10 mouse cellular contexts compared by ENCODE assay signal in genomic region chr4:43428180-43428861, GRCm38 (mm10). TPM values are rescaled to one million over a fixed set of nuclear protein-coding genes. Genes with fewer than 3 reads are reported as not detected.
A peak's percentile ranks its signal among the peaks of the same experiment; 100 is the strongest.
DNase-seq lines count a peak whose midpoint lies in the region; ATAC-seq lines count a peak whose summit lies in the region.
"Had no signal": no experiment of that assay in that cellular context is flagged by ENCODE, and none has a peak within 500 bp of the region (broad histone marks: within the 10 kb centered on the region; RNA-seq: fewer than 3 reads in every experiment).

No protein-coding gene starts in this region.

- no peak overlapping the region for H3K27ac ChIP-seq in heart, embryonic 11.5 days (ENCODE audit: low read depth, low read length)
- no peak overlapping the region for H3K27ac ChIP-seq in limb, embryonic 13.5 days

- H3K9ac ChIP-seq in heart, embryonic 11.5 days (ENCODE audit: low read depth, low read length): peak overlapping the region; percentile 39; the same call in 1 of the 2 replicates
- H3K9ac ChIP-seq in limb, embryonic 13.5 days: peak overlapping the region; percentile 40; the same call in 1 of the 2 replicates

- ATAC-seq in heart, embryonic 11.5 days (replicated peaks; ENCODE audit: insufficient number of reproducible peaks, low FRiP score, low TSS enrichment): 0 out of 2 replicates have a peak, but pooled peaks have one; percentile 6
- no peak for ATAC-seq in limb, embryonic 13.5 days (ENCODE audit: low FRiP score, low read depth)

- no peaks in the 10 kb centered on the region for H3K9me3 ChIP-seq in heart, embryonic 11.5 days (replicated peaks; ENCODE audit: control insufficient read depth, low read length)
- no peaks in the 10 kb centered on the region for H3K9me3 ChIP-seq in limb, embryonic 13.5 days

- no peak overlapping the region for H3K4me3 ChIP-seq in heart, embryonic 11.5 days (ENCODE audit: low read depth, low read length)
- H3K4me3 ChIP-seq in limb, embryonic 13.5 days: no peak overlapping the region

- H3K4me1 ChIP-seq in heart, embryonic 11.5 days (ENCODE audit: control insufficient read depth, insufficient read depth, low read length): peaks cover 15% of the 10 kb centered on the region
- H3K4me1 ChIP-seq in limb, embryonic 13.5 days: peaks cover 38% of the 10 kb centered on the region

- H3K4me2 ChIP-seq in heart, embryonic 11.5 days: peak overlapping the region; percentile 52
- no peak overlapping the region for H3K4me2 ChIP-seq in limb, embryonic 13.5 days (replicated peaks)

- peaks cover 59% of the 10 kb centered on the region for H3K27me3 ChIP-seq in heart, embryonic 11.5 days (ENCODE audit: control insufficient read depth, insufficient read depth, low read length)
- peaks cover 68% of the 10 kb centered on the region for H3K27me3 ChIP-seq in limb, embryonic 13.5 days

- 26% methylated on average over 16 of the region's 16 CpGs for WGBS in heart, embryonic 11.5 days (ENCODE audit: insufficient replicate concordance)
- 35% methylated on average over 16 of the region's 16 CpGs for WGBS in limb, embryonic 13.5 days

- peaks cover 11% of the 10 kb centered on the region for H3K36me3 ChIP-seq in heart, embryonic 11.5 days (ENCODE audit: control insufficient read depth, insufficient read depth, low read length)
- peaks cover 35% of the 10 kb centered on the region for H3K36me3 ChIP-seq in limb, embryonic 13.5 days

- DNase-seq in heart, adult 8-10 months (ENCODE audit: low spot score): no peak
- DNase-seq in right cerebral cortex, postnatal 10 days (ENCODE audit: low spot score in 2 of 2): peak; percentile 42 to 51
- DNase-seq in right cerebral cortex, postnatal 36 days (ENCODE audit: low spot score in 2 of 2): no peak
- DNase-seq in urinary bladder, postnatal 14 days (ENCODE audit: low spot score): no peak
- no peak for DNase-seq in spleen, adult 18-20 months
- no peak for DNase-seq in adrenal gland, adult 18-20 months (ENCODE audit: low spot score in 2 of 2)

RNA-seq across cellular contexts. Expression of gene Fam166b, which starts 0.6 kb away (rescaled TPM):
- polyA plus RNA-seq in heart, embryonic 11.5 days (2014; fragmentation: Nextera tagmentation; extraction: Ambion mirVana): 0.23 TPM in 1 of 2 replicates, not detected in the other
- not detected for total RNA-seq in heart, adult 8-10 months (2022)
- polyA plus RNA-seq in limb, embryonic 13.5 days (2015; fragmentation: Nextera tagmentation; extraction: Ambion mirVana): not detected in 2 replicates
- not detected for total RNA-seq in adrenal gland, adult 18-20 months (2021)
- total RNA-seq: CH12.LX had no signal

RNA-seq across cellular contexts. Expression of gene Tesk1, which starts 13.4 kb away (rescaled TPM):
- polyA plus RNA-seq in heart, embryonic 11.5 days (2014; fragmentation: Nextera tagmentation; extraction: Ambion mirVana): 5.0 and 6.1 TPM in 2 replicates
- total RNA-seq in heart, adult 8-10 months (2022): 10 to 100 TPM; 31.3 to 38.2 (median 35.2) TPM
- polyA plus RNA-seq in limb, embryonic 13.5 days (2015; fragmentation: Nextera tagmentation; extraction: Ambion mirVana): 7.7 and 10.3 TPM in 2 replicates
- 10 to 100 TPM; 67.6 to 72.3 TPM for total RNA-seq in adrenal gland, adult 18-20 months (2021)

RNA-seq across cellular contexts. Expression of gene Cd72, which starts 26.1 kb away (rescaled TPM):
- polyA plus RNA-seq in heart, embryonic 11.5 days (2014; fragmentation: Nextera tagmentation; extraction: Ambion mirVana): 1.8 and 3.3 TPM in 2 replicates
- total RNA-seq in heart, adult 8-10 months (2022): 1 to 10 TPM in 1 of 4 experiments, under 1 TPM in 3; 0.24 to 1.1 (median 0.69) TPM
- 3.0 and 4.2 TPM in 2 replicates for polyA plus RNA-seq in limb, embryonic 13.5 days (2015; fragmentation: Nextera tagmentation; extraction: Ambion mirVana)
- 1 to 10 TPM; 2.6 to 2.8 TPM for total RNA-seq in adrenal gland, adult 18-20 months (2021)

RNA-seq across cellular contexts. Expression of gene Rusc2, which starts 46.5 kb away (rescaled TPM):
- polyA plus RNA-seq in heart, embryonic 11.5 days (2014; fragmentation: Nextera tagmentation; extraction: Ambion mirVana): 6.3 and 7.8 TPM in 2 replicates
- 10 to 100 TPM; 47.4 to 58.6 (median 48.9) TPM for total RNA-seq in heart, adult 8-10 months (2022)
- 13.1 and 14.7 TPM in 2 replicates for polyA plus RNA-seq in limb, embryonic 13.5 days (2015; fragmentation: Nextera tagmentation; extraction: Ambion mirVana)
- total RNA-seq in adrenal gland, adult 18-20 months (2021): 10 to 100 TPM; 36.9 to 39.9 TPM
- total RNA-seq: CH12.LX had no signal

RNA-seq across cellular contexts. Expression of gene Sit1, which starts 55.2 kb away (rescaled TPM):
- not detected in 2 replicates for polyA plus RNA-seq in heart, embryonic 11.5 days (2014; fragmentation: Nextera tagmentation; extraction: Ambion mirVana)
- not detected for total RNA-seq in heart, adult 8-10 months (2022)
- not detected in 2 replicates for polyA plus RNA-seq in limb, embryonic 13.5 days (2015; fragmentation: Nextera tagmentation; extraction: Ambion mirVana)
- total RNA-seq in adrenal gland, adult 18-20 months (2021): under 1 TPM in 1 of 2 experiments, not detected in 1; 0.38 TPM
- total RNA-seq: left cerebral cortex, postnatal 14 days had no signal

Comparison
In these comparisons a context has a peak if more than half of its experiments do, and no peak if none do; other contexts are left out.
1. DNase-seq: peak in right cerebral cortex, postnatal 10 days (2 of 2); none in heart, adult 8-10 months (single experiment), right cerebral cortex, postnatal 36 days (0 of 2), urinary bladder, postnatal 14 days (single experiment), spleen, adult 18-20 months (0 of 2) and adrenal gland, adult 18-20 months (0 of 2).